Mouse (Mus musculus): ENCODE measurements at regions not wholly inside any gene's neighbourhood (a gene's known extent, or its start where the extent isn't known, plus 50 kb on each side); places are given as distances from the start of the nearest gene placed in this dataset.

DNA sequence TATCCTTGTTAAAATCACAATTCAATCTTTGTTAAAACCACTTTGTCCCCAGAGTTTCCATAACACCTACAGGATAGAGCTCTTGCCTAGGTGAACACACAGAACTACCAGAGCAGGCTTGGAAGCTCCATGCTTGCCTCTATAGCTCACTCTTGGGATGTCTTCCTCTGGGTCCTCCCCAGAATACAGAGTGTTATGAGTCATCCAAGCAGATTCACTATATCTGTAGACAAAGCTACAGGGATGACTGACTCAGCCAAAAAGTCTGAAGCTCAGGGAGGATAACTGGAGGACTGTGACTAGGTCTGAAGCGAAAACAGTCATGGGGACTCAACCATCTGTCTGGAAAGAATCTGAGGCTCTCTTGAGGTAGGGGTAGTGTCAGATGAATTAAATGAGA lies 211.5 kb upstream of the Igfbp3 start:
- no peak for TF ChIP-seq CTCF (conservative IDR thresholded peaks at IDR 0.05; ENCODE audit: insufficient read depth, insufficient read length, low read depth, low read length)
- TF ChIP-seq POLR2A (IDR thresholded peaks at IDR 0.05; ENCODE audit: low read depth, low read length): no peak

Measured in kidney, adult 2 months (tissue).